Mouse (Mus musculus): ENCODE measurements around the gene Spata45.

The Spata45 gene

DNA sequence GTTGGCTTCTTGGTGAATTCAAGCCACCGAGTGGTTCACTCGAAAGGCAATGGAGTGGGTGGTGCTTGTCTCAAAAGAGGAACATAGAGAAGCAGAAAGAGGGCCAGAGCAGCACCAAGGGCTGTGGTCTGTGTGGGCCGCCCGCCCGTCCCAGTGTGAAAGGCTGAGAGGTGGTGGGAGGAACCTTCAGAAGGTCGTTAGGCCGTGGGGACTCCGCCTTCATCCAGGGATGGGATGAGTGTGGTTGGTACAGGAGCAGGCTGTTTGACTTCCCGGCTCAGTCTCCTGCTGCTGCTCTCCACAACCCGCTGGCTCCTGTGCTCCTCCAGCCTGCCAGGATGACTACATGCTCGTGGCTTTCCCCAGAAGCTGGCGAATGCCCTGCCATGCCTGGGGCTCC, 49.2 kb downstream of the Spata45 start:
- no peak for DNase-seq

DNA sequence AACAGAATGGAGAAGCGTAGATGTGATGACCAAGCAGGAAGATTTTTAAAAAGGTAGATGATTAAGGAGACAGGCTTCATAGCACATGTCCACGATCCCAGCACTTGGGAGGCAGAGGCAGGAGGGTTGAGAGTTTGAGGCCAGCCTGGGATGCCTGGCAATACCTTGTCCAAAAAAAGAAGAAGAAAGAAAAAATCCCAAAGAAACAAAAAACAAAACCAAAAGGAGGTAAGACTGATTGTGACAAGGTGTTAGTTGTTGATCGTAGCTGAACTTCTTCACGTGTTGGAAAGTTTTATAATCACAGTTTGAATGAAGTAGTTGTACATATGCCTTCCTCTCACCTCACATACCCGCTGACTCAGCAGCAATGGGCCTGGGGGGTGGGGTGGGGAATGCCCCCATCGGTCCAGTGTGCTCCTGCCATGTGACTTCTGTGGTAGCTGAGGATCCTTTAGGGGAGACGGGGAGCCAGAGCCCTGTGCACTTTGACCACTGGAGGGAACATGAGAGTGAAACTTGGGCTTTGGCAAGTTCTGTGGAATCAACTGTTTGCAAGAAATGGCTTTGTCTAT, 50.0 kb downstream of the Spata45 start:
- no peak for DNase-seq

- no peak for DNase-seq
Measured at GRCm38 (mm10) chr1:191086960-191087359, 50.5 kb downstream of the Spata45 start.

DNA sequence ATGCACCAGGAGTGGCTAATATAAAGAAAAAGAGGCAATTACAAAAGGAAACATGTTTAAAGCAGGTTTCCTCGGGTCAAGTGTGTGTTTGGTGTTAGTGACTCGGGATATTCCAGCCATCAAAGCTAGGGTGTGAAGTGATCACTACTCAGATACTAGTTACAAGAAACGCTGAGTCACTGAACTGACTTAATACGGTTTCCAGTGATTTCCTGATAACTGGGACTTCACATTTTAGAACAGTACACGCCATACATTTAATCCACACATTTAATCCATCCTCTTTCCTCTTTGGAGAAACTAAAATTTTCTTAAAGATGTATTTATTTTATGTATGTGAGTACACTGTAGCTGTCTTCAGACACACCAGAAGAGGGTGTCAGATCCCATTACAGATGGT, 51.5 kb downstream of the Spata45 start:
- DNase-seq, result no peak

- DNase-seq, result no peak
Measured at GRCm38 (mm10) chr1:191089355-191089754, 52.9 kb downstream of the Spata45 start.

DNA sequence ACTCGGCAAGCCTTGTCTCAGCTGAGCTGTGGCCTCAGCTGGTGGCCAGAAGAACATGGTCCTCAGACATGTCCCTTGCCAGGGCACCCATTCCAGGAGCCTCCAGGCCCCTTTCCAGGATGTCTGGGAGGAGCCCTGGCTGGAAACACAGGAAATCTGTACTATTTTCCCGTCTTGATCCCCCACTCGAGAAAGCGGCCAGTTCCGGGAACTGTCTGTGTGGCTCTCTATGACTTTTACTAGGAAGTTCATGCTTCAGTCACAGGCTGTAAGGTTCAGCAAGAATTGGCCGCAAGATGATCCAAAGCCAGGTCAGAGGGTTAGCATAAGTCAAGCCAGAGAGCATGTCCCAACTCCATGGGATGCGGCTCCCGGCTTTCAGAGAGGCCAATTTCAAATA, 55.6 kb downstream of the Spata45 start:
- no peak for DNase-seq

Data from cerebellum, adult 11 months (tissue).